Mouse (Mus musculus) B cell, adult 2 months (primary cell): ENCODE measurements around the gene Adra2c.
A peak's percentile ranks its signal among the peaks of the same experiment; 100 is the strongest.

ENCODE experiments used
- DNase-seq, 2 experiments: peaks; one replicate each; pipeline ENCODE4 v3.0.0; 2022

Gene Adra2c

DNA sequence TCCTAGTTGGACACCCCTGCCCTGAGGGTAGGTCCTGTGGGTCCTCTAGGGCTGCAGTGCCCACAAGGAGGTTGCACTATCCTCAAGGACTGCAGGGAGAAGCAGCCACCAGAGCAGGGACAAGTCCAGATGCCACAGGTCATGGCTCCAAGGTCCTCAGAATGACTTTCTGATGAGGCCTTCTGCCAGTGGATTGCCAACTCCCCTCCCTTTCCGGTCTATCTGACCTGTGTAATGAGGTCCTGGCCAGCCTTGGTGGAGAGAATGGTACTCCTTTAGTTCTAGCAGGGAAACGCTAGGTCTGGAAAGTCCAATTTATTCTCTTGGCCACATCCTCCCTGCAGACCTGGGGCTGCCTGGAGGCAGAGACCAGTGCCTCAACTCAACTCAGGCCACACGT lies at the start of gene Adra2c:
TSS of gene Adra2c (plus strand) at position 301 of the 400 bp plus-strand sequence.
- no peak for DNase-seq

DNA sequence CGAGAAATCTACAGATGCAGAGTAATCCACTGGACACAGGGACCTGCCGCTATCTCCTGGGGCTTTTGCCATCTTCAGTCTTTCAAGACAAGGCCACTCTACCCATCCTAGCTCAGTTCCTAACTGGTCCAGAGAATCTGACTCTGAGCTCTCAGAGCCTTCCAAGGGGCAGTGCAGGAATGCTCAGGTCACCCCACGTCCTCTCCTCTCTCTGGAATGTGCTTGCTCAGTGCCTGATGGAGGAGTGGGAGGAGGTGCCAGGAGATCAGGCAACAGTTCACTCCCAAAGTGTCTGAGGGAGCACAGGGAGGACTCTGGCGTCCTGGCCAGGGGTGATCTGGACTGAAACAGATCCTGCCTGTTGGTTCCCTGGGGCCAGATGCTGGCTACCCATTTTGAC lies 45.0 kb upstream of the Adra2c start:
- DNase-seq: no peak

DNA sequence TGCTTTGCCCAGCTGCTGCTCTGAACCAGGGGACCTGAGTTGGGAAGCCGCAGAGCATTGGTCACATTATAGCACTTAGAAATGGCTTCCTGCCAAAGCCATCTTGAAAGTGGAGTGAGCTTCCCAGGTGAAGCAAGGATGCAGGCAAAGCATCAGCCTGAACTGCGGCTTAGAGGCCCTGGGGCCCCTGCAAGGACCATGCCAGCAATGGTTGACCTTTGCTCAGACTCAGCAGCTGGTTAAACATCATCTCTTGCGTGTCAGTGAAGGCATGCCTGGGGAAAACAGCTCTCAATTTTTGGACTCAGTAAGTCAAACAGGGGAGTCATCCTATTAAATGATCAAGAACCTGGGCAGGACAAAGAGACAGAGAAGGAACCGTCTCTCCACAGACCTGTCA lies 40.4 kb upstream of the Adra2c start:
- no peak for DNase-seq

DNA sequence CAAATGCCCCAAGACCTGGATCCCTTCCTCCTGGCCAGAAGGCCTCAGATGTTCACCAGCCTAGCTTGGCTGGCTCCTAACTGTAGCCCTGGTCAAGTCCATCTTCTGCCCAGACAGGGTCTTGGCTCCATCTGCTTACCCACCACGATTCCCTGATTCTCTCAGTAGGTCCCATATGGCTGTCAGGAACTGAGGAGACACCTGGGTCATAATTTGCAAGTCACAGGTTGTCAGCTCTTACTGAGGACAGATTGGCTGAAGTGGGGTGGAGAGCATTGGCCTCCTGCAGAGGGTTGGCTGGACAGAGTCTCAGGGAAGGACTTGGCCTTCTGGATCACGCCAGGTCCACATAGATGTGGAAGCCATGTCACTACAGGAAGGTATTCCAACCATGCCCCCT lies 39.5 kb upstream of the Adra2c start:
- no peak for DNase-seq

DNA sequence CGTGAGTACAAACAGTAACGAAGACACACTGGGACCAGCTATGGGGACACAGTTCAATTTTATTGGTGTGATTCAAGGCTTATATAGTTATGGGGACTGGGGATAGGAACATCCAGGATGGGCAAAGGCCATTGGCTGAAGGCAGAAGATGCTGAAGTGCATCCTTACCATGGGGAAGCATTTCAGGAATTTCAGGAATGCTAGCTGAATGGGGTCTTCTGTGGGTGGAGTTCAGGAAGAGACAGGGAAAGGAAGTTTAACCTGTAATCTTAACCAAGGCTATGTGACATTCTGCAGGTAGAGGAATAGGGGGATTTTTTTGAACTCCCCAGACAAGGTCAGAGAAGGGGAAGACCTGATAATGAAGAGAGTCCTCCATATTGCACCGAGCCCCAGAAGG lies 36.6 kb upstream of the Adra2c start:
- no peak for DNase-seq

DNA sequence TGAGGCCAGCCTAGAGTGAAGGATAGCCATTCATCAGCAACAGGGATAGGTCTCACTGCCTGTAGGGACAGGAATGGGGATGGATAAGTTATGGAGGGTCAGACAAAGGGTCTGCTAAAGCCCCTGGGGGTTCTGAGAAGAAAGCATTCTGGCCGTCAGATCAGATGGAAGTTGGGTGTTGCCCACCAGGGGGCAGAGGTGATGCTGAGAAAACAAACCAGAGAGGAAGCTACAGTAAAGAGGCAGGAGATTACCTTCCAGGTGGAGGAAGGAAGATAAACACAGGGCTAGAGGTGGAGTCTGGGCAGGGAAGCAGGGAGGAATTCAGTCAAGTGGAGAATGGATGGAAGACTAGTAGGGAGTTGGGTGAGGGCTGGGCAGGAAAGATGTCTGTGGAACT lies 33.9 kb upstream of the Adra2c start:
- peak; percentile 37 to 52 for DNase-seq

DNA sequence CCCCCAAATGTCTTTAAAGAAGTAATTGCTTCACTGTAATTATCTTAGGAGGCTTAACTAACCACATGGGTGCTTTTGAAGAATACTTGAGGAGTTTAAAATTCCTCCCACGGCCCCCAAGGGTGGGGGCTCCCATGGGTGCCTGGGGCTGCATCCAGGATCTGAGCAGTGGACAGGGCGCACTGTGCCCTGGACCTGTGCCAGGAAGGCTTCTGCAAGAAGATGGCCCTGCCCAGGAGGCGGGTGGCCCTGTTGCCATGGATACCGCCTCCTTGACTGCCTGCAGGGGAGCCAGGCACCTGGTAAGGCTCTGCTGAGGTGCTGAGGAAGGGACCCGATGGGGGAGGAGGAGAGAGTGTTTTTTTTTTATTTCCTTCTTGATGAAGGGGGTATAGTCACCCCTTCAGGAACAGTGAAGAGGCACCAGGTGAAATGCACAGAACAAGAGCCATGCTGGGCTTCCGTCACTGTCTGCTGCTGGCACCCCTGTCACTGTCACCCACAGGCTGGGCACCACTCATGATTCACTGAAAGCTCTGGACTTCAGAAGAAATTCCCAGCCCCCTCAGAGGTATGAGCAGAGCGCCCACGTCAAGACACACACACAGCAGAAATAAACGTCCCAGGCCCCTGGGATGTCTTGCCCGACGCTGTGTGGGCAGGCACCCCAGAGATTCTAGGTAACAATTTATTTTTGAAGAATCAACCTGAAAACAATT lies 32.4 kb upstream of the Adra2c start:
- no peak for DNase-seq

DNA sequence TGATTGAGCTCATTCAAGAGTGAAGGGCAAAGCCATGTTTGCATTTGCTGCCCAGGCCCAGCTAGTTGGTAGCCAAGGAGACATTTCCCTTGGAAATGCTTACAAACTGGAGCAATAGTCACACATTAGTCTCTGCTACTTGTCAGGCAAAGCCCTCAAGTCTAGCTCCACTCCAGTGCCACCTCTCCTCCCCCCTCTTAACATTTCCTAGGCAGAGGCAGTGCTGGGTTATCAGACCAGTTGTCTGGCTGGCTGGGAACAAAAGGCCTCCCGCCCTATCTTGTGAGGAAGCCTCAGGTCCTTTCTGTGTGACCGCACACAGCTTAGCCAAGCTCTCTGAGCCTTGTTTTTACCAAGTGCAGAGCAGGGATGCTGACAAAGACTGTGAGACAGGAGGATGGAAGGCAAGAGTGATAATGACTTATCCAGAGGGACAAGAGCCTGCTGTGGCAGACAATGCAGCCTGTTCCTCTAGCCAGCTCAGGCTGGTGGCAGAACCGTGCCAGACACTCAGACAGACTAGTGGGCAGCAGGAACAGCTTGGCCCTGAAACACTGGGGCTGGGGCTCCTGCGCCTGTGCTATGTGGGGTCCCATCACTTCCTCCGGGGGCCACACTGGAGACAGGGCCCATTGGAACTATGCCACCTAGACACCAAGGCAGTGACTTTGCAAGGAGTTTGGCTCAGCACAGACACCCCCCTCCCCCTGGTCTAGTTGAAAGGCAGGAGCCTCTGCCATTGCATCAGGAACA lies 23.0 kb upstream of the Adra2c start:
- DNase-seq: no peak

DNA sequence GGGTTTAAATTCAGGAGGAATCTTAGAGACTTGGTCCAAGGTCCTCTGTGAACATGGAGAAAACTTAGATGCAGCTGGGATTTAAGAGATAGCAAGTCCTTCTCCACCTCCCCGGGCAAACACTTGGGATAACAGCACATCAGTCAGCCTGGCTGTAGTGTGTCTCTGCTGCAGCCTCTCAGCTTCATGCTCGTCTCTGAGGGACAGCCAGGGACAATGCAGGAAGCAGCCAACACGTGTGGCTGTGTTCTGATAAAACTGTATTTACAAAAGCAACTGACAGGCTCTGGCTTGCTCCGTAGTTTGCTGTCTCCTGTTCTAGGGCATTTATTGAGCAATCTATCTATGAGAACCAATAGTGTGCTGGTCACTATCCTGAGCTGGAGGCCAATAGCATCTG lies 14.4 kb upstream of the Adra2c start:
- no peak for DNase-seq

DNA sequence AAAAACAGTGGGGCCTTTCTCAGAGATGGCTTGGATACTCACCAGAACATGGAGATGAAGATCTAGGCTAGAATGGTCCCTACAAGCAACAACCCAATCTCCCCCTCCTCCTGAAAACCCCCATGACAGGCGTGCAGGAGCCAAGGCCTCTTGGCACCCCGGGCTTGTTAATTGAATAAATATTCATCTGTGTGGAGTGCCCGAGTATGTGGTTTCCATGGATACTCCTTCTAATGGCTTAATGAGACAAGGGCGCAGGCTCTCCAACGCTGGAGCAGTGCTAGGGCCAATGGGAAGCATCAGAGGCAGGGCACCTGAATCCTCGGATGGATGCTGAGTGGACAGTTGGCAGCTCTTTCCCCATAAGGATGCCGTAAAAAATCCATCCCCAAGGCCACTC lies 10.6 kb upstream of the Adra2c start:
- no peak for DNase-seq

DNA sequence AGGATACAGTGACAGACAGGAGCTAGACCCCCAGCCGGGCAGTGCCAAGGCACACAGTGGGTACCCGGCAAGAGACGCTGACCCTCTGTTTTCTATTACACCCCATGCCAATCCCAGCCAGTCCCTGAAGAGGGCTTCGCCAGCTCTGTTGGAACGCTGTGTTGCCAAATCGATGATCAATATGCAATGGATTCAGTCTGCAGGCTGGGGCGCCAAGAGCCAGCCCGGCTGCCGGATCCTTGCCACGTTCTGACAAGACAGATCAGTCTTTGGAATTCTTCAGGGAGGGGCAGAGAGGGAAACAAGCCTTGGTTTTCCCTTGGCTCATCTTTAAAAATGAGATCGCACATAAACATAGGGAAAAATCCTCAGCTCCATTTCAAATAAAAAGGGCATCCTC lies 2.8 kb upstream of the Adra2c start:
- DNase-seq: no peak

DNA sequence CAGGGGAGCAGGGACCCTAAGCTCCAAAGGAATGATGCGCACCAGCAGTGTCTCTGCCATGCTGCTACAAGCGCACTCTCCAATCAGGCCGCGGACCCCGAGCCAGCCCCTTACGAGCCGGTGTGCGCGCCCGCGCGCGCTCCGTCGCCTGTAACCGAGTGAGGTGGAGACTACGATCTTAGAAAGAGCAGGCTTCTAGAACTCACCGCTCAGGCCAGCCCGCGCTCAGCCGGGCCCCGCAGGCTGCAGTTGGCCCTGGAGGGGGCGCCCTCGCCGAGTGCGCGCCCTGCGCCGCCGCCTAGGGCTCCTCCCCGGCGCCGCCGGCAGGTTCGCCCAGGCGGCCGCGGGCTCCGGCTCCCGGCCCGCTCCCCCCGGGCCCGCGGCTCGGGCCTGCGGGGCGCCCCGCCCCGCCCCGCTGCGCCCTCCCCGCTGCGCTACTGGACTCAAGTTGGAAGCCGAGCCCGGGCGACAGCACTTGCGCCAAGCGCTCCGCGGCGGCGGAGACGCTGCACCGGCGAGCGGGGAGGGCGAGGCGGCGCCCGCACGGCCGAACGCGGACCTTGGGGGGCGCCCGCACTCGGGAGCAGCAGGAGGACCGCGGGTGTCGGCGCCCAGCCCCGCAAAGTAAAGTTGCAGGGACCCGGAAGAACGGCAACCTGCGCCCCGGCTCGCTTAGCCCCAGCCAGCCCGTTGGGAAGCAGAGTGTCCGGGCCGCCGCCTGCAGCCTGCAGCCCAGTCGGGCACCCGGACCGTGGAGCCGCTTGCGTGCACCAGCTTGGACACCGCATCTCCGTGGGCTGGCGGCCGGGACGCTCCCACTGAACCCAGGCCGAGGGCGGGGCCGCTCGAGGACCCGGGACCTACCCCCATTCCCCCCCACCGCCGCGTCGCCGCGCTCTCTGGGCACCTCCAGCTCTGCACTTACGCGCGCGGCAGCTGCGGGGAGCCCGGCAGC lies 899 bp downstream of the Adra2c start:
- no peak for DNase-seq

DNA sequence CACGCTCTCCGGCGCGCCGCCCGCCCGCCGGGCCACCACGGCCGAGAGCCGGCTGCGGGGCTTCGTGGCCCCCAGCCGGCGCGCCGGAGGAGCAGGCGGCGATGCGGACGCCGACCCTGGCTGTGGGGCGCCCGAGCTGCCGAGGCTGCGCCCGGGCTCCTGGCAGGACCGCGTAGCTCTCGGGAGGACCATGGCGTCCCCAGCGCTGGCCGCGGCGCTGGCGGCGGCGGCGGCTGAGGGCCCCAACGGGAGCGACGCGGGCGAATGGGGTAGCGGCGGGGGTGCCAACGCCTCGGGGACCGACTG lies 1.5 kb downstream of the Adra2c start:
- DNase-seq: no peak

DNA sequence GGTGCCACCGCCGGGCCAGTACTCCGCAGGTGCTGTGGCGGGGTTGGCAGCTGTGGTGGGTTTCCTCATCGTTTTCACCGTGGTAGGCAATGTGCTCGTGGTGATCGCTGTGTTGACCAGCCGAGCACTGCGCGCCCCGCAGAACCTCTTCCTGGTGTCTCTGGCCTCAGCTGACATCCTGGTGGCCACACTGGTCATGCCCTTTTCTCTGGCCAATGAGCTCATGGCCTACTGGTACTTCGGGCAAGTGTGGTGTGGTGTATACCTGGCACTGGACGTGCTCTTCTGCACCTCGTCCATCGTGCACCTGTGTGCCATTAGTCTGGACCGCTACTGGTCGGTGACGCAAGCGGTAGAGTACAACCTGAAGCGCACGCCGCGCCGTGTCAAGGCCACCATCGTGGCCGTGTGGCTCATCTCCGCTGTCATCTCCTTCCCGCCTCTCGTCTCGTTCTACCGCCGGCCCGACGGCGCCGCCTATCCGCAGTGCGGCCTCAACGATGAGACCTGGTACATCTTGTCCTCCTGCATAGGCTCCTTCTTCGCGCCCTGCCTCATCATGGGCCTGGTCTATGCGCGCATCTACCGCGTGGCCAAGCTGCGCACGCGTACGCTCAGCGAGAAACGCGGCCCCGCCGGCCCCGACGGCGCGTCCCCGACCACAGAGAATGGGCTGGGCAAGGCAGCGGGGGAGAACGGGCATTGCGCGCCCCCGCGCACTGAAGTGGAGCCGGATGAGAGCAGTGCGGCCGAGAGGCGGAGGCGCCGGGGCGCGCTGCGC lies 2.1 kb downstream of the Adra2c start:
- no peak for DNase-seq

DNA sequence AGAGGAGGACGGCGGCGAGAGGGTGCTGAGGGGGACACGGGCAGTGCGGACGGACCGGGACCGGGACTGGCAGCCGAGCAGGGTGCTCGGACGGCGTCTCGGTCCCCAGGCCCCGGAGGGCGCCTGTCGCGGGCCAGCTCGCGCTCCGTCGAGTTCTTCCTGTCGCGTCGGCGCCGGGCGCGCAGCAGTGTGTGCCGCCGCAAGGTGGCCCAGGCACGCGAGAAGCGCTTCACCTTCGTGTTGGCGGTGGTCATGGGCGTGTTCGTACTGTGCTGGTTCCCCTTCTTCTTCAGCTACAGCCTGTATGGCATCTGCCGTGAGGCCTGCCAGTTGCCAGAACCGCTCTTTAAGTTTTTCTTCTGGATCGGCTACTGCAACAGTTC lies 2.7 kb downstream of the Adra2c start:
- no peak for DNase-seq

DNA sequence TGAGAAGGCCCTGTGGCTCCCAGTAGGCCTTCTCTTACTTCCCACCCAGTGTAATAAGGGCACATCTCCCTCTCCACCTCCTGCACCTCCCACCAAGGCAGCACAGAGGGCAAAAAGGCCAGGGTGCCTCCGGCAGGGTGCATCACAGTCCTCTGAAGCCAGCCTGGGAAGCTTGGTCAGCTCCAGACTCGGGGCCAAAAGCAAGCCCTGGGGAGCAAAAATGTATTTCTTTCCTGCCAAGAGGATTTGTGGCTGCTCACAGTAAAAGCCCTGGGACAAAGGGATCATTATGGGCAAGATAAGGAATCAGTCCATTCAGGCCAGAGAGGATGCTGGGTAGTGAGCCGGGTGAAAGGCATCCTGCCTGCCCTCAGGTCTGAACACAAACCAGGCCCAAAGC lies 7.2 kb downstream of the Adra2c start:
- no peak for DNase-seq

DNA sequence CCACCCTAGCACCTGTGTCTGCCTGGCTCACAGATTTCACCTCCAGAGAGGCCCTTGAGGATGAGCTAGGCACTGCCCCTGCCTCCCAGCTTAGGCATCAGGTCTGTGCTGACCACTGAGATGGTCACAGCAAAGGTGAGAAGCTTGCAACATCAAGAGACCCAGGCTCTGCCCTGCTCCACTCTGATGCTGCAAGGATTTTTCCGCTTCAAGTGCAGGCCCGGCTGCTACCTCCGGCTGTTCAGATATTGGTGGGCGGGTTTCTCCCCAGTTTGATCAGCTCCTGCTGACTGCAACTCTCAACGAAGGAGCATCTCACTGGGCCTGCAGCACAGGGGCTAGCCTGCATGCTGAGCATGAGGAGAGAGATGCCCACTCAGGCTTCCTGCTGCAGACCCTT lies 8.1 kb downstream of the Adra2c start:
- no peak for DNase-seq

DNA sequence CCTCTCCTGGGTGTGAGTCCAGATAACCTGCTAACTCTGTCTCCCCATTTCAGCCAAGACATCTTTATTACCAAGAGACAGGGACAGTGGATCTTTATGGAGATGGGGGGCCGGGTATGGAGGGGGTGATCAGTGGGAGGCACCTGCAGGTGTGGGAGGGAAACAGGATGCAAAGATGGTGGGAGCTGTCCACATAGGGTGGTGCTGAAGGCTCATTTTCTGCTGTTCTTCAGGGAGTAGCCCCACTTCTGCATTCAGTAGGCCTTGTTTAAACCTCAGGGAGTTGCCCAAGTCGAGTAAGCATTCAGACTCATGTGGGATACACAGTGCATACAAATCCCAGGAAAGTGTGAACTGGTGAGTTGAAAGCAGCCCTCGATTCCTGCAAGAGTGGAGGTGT lies 21.5 kb downstream of the Adra2c start:
- DNase-seq: peak; percentile 20 to 33

DNA sequence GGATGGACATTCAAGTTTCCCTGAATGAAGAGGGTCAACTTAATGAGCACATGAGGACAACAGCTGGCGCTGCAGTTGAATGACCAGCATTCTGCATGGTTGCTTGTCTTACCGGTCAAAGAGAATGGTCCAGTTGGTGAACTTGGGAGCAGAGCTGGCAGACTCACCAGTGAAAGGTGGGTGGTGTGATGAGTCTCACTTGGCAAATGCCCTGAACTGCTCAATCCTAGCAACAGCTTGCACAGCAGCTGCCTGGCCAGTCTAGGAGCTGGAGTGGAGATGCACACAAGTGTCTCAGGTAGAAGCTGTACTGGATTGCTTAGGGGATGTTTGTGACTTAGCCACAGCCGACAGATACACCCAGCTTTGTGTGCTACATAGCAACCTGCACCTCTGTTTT lies 26.1 kb downstream of the Adra2c start:
- no peak for DNase-seq

DNA sequence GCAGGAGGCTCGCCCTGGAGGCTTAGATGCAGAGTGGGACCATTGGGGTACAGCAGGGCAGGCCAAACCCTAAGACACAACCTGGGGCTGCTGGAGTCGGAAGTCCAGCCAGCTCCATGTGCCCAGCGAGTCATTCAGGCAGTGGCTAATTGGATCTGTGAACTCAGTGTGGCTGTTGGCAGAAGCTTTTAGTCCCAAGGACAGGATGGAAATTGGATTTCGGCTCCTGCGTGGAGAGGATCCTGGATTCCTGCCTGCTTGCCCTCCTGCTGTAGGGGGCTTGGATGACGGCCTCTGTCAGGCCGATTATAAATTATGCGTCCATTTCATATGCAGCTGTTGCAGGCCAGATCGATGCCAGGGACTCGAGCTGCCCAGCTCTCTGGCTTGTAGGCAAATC lies 27.2 kb downstream of the Adra2c start:
- DNase-seq: no peak

DNA sequence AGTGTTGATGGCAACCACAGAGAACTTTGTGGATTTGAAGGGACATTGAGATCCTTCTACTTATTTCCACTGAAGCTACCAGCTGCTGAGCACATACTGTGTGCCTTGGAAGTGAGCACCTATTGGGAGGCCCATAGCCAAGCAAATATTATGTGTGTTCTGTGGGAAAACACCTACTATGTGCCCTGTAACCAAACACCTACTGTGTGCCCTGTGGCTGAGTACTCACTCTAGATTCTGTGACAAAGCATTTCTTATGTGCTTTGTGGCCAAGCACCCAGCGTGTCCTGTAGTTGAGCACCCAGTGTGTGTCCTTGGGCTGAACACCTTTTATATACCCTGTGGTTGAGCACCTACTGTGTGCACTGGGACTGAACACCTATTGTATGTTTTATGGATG lies 28.6 kb downstream of the Adra2c start:
- no peak for DNase-seq

DNA sequence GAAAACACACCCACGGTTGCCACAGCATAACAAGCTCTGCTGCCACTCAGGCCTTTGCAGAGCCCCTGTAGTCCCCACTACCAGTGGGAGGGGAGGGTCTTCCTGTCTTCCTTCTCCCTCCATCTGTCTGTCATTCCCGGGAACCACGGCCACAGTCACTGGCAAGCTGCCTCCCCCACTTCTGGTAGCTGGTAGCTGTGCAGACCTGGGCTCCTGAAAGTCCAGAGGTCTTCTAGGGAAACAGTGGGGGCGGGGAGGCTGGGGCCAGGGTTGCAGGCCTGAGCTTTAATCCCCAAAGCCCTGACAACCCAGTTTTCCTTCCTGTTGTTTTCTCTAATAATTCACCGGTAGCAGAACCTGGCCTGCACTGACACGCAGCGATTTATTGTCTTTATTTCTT lies 31.7 kb downstream of the Adra2c start:
- no peak for DNase-seq

DNA sequence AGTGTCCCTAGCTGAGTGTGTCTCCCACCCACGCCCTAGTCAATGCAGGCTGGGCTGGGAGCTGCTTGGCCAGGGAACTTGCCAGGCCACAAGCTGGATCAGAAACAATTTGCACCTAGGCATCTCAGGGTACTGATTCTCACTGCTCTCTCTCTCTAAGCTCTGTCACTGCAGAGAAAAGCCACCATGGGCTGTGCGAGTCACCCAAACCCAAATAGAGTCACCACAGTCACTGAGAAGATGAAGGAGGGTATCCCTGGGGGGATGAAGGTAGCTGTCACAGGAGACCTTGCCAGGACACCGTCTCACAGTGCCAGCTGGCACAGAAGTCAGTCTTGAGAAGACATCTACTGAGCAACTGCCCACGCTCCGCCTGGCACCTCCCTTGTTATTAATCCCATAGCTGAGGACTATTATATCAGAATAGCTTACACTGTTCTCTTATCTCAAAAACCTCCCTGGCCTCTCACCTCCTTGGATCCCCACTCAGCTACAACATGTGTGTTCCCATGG lies 33.7 kb downstream of the Adra2c start:
- DNase-seq: no peak
